Comparison of ENCODE assay signal across 8 mouse cellular contexts in the genomic region with DNA sequence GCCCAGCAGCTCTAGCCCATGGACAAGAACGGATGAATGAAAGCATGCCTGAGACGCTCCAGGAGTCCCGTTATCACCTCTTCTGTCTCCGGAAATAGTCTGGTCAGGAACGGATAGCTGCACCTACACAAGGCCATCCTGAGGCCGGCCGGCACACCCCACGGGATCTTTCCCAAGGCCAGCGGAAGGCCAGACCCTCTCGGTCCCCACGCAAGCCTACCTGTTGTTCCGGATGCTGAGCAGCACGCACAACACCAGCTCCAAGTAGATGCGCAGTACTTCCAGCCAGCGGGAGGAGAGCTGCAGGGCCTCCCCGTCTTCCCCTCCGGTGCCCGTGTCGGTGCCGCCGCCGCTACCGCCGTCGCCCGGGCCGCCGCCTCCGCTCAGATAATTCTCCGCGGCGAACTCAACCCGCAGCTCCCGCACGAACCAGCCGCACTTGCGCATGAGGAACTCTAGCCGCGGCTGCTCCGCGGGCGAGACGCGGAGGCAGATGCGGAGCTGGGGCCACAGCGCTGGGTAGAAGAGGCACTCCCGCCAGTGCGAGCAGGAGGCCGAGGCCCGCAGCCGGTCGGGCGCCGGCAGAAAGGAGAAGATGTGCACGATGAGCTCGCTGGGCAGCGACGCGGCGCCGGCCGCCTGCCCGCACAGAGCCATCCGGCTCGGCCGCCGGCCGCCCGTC. TPM values are rescaled to one million over a fixed set of nuclear protein-coding genes. Genes with fewer than 3 reads are reported as not detected.
DNase-seq lines count a peak whose midpoint lies in the region; ATAC-seq lines count a peak whose summit lies in the region.

No protein-coding gene starts in this region.

- H3K36me3 ChIP-seq in forebrain, embryonic 14.5 days (ENCODE audit: control insufficient read depth, insufficient read depth, low read length), result no peaks in the 10 kb centered on the region
- H3K36me3 ChIP-seq in hindbrain, embryonic 12.5 days, result no peaks in the 10 kb centered on the region
- peaks cover 3% of the 10 kb centered on the region for H3K36me3 ChIP-seq in megakaryocyte, embryonic 14.5 days (replicated peaks; ENCODE audit: low read length)

- H3K4me2 ChIP-seq in forebrain, embryonic 14.5 days (ENCODE audit: low read length), result peak overlapping the region; percentile 82
- peak overlapping the region; percentile 78 for H3K4me2 ChIP-seq in hindbrain, embryonic 12.5 days (replicated peaks)

- no peaks in the 10 kb centered on the region for H3K27me3 ChIP-seq in forebrain, embryonic 14.5 days (replicated peaks; ENCODE audit: control insufficient read depth, insufficient read depth, low read length)
- no peaks in the 10 kb centered on the region for H3K27me3 ChIP-seq in hindbrain, embryonic 12.5 days
- no peaks in the 10 kb centered on the region for H3K27me3 ChIP-seq in megakaryocyte, embryonic 14.5 days (replicated peaks)

- peak overlapping the region; percentile 89 for H3K9ac ChIP-seq in forebrain, embryonic 14.5 days (ENCODE audit: low read length)
- peak overlapping the region; percentile 90 for H3K9ac ChIP-seq in hindbrain, embryonic 12.5 days

- no peaks in the 10 kb centered on the region for H3K9me3 ChIP-seq in forebrain, embryonic 14.5 days (replicated peaks; ENCODE audit: control insufficient read depth, low read length)
- H3K9me3 ChIP-seq in hindbrain, embryonic 12.5 days (replicated peaks), result no peaks in the 10 kb centered on the region
- no peaks in the 10 kb centered on the region for H3K9me3 ChIP-seq in megakaryocyte, embryonic 14.5 days

- no peak for DNase-seq in cerebellum, postnatal 10 days
- DNase-seq in brain, adult 2 months (ENCODE audit: low read depth, low spot score), result peak; percentile 57
- peak; percentile 56 for DNase-seq in forebrain, embryonic 14.5 days (ENCODE audit: low spot score)
- peak; percentile 23 to 64 for DNase-seq in left cerebral cortex, postnatal 10 days (ENCODE audit: extremely low spot score in 1 of 2, low spot score in 2 of 2)
- DNase-seq in right cerebral cortex, postnatal 4 days, result peak; percentile 51

- intact Hi-C loops in left cerebral cortex, postnatal 10 days (cut with DNase I), result no loop called here

- H3K4me3 ChIP-seq in forebrain, embryonic 14.5 days (ENCODE audit: low read depth, low read length), result peak overlapping the region; percentile 94
- H3K4me3 ChIP-seq in hindbrain, embryonic 12.5 days, result peak overlapping the region; percentile 93
- peak overlapping the region; percentile 93 for H3K4me3 ChIP-seq in megakaryocyte, embryonic 14.5 days (replicated peaks)

- peaks cover 25% of the 10 kb centered on the region for H3K4me1 ChIP-seq in forebrain, embryonic 14.5 days (ENCODE audit: control insufficient read depth, insufficient read depth, low read length)
- peaks cover 21% of the 10 kb centered on the region for H3K4me1 ChIP-seq in hindbrain, embryonic 12.5 days
- peaks cover 42% of the 10 kb centered on the region for H3K4me1 ChIP-seq in megakaryocyte, embryonic 14.5 days

- ATAC-seq in cerebellum, adult (ENCODE audit: insufficient number of reproducible peaks, low FRiP score, low TSS enrichment), result peak; percentile 21
- peak; percentile 3 for ATAC-seq in forebrain, embryonic 14.5 days
- peak; percentile 9 for ATAC-seq in hindbrain, embryonic 12.5 days (ENCODE audit: low FRiP score)

- WGBS in forebrain, embryonic 14.5 days, result under 1% methylated on average over 58 of the region's 69 CpGs
- under 1% methylated on average over 65 of the region's 69 CpGs for WGBS in hindbrain, embryonic 12.5 days

- peak overlapping the region; percentile 94 for H3K27ac ChIP-seq in forebrain, embryonic 14.5 days (ENCODE audit: low read depth, low read length)
- H3K27ac ChIP-seq in hindbrain, embryonic 12.5 days, result peak overlapping the region; percentile 95

RNA-seq across cellular contexts. Expression of a gene that starts 0.7 kb away (rescaled TPM):
- polyA plus RNA-seq in forebrain, embryonic 14.5 days (2014; fragmentation: Nextera tagmentation; extraction: Ambion mirVana), result 6.4 and 7.1 TPM in 2 replicates
- 8.3 and 10.6 TPM in 2 replicates for polyA plus RNA-seq in hindbrain, embryonic 12.5 days (2016; fragmentation: Nextera tagmentation; extraction: Ambion mirVana)
- 10 to 100 TPM; 29.6 to 32.9 TPM for total RNA-seq in left cerebral cortex, postnatal 10 days (2021)
- 3.6 and 8.6 TPM in 2 replicates for polyA plus RNA-seq in megakaryocyte, embryonic 14.5 days (2012; ENCODE audit: insufficient read depth, low replicate concordance)

Comparison
In these comparisons a context has a peak if more than half of its experiments do, and no peak if none do; other contexts are left out.
1. DNase-seq: peak in brain, adult 2 months (single experiment), forebrain, embryonic 14.5 days (single experiment), left cerebral cortex, postnatal 10 days (2 of 2) and right cerebral cortex, postnatal 4 days (single experiment); none in cerebellum, postnatal 10 days (0 of 2).
2. Peak in every context shown above with its lines, with median percentiles within 50 percentile points of each other: ATAC-seq and H3K4me3 ChIP-seq.